Mouse (Mus musculus): ENCODE results near the gene Alx1. TPM values are rescaled to one million over a fixed set of nuclear protein-coding genes. Genes with fewer than 3 reads are reported as not detected.

The Alx1 gene
- total RNA-seq, 4 experiments from 2014 or later, result 0.53 TPM; not detected in 3

Other genes starting within 250 kb of the Alx1 start
- gene Lrriq1, start 206.1 kb upstream of the Alx1 start, total RNA-seq (2022), result 1 to 10 TPM; 3.4 to 6.8 (median 4.5) TPM

Data from left cerebral cortex, adult 8-10 months (tissue).